Mouse (Mus musculus) myocyte (in vitro differentiated cells): ENCODE results near the gene Gm21969.

Experiments
- CEBPB ChIP-seq: IDR thresholded peaks from 2 replicates; pipeline ENCODE4 v1.6.1; 2011; ENCODE audit warnings: mild to moderate bottlenecking, moderate library complexity; ENCODE audit not compliant: poor library complexity, insufficient read depth, severe bottlenecking
- E2F4 ChIP-seq: IDR thresholded peaks from one replicate; pipeline ENCODE4 v1.6.1; 2011; ENCODE audit warnings: mild to moderate bottlenecking, control low read depth, moderate library complexity; ENCODE audit not compliant: insufficient read depth
- MAX ChIP-seq: IDR thresholded peaks from one replicate; pipeline ENCODE4 v1.6.1; 2011; ENCODE audit warnings: low read depth, mild to moderate bottlenecking, control low read depth
- MYOD1 ChIP-seq, 3 experiments: IDR thresholded peaks; one replicate each; pipeline ENCODE4 v1.6.1; 2011; ENCODE audit warnings: control low read depth in 2 of 3, low read depth in 2 of 3, mild to moderate bottlenecking in 2 of 3, moderate library complexity in 1 of 3; ENCODE audit not compliant: insufficient read length in 2 of 3, control insufficient read depth in 1 of 3
- MYOG ChIP-seq, 3 experiments: IDR thresholded peaks; one replicate each; pipeline ENCODE4 v1.6.1; 2011; ENCODE audit warnings: control low read depth in 2 of 3, low read depth in 2 of 3, mild to moderate bottlenecking in 2 of 3; ENCODE audit not compliant: insufficient read length in 2 of 3, control insufficient read depth in 1 of 3, insufficient read depth in 1 of 3
- POLR2A ChIP-seq: IDR thresholded peaks from one replicate; pipeline ENCODE4 v1.6.1; 2011; ENCODE audit warnings: low read depth, mild to moderate bottlenecking, control low read depth, moderate library complexity; ENCODE audit not compliant: insufficient read length
- POLR2AphosphoS2 ChIP-seq: IDR thresholded peaks from one replicate; pipeline ENCODE4 v1.6.1; 2011; ENCODE audit warnings: low read depth, control low read depth; ENCODE audit not compliant: insufficient read length
- SRF ChIP-seq: IDR thresholded peaks from one replicate; pipeline ENCODE4 v1.6.1; 2011; ENCODE audit warnings: low read depth; ENCODE audit not compliant: control insufficient read depth, insufficient read length
- TCF12 ChIP-seq: IDR thresholded peaks from one replicate; pipeline ENCODE4 v1.6.1; 2011; ENCODE audit warnings: mild to moderate bottlenecking, control low read depth; ENCODE audit not compliant: poor library complexity, insufficient read depth, severe bottlenecking
- TCF3 ChIP-seq: IDR thresholded peaks from one replicate; pipeline ENCODE4 v1.6.1; 2011; ENCODE audit warnings: low read depth, control low read depth; ENCODE audit not compliant: insufficient read length
- USF1 ChIP-seq: IDR thresholded peaks from one replicate; pipeline ENCODE4 v1.6.1; 2011; ENCODE audit warnings: low read depth, mild to moderate bottlenecking, control low read depth, moderate library complexity

- TF ChIP-seq USF1 (no peak), TCF12 (no peak), POLR2A (no peak), SRF (no peak), POLR2AphosphoS2 (no peak), MAX (no peak), TCF3 (no peak), CEBPB (no peak), E2F4 (no peak), MYOD1 (IDR thresholded peaks at IDR 0.05; ENCODE audit: control insufficient read depth in 1 of 3, insufficient read length in 2 of 3, low read depth in 2 of 3) (no peak), MYOG (IDR thresholded peaks at IDR 0.05; ENCODE audit: control insufficient read depth in 1 of 3, insufficient read depth in 1 of 3, insufficient read length in 2 of 3, low read depth in 2 of 3) (no peak)
Measured at GRCm38 (mm10) chr4:139578389-139578788, 24.6 kb upstream of the Gm21969 start.
